Mouse (Mus musculus): ENCODE results near the gene Slc31a2. TPM values are rescaled to one million over a fixed set of nuclear protein-coding genes. Genes with fewer than 3 reads are reported as not detected.
"Not testable (repeated sequence)": the region's sequence is repeated elsewhere in the genome, so short reads cannot be mapped to it uniquely, and the experiment has no call there.

Gene Slc31a2
- polyA plus RNA-seq, 1 experiment from 2014 or later, result 10.8 TPM

DNA sequence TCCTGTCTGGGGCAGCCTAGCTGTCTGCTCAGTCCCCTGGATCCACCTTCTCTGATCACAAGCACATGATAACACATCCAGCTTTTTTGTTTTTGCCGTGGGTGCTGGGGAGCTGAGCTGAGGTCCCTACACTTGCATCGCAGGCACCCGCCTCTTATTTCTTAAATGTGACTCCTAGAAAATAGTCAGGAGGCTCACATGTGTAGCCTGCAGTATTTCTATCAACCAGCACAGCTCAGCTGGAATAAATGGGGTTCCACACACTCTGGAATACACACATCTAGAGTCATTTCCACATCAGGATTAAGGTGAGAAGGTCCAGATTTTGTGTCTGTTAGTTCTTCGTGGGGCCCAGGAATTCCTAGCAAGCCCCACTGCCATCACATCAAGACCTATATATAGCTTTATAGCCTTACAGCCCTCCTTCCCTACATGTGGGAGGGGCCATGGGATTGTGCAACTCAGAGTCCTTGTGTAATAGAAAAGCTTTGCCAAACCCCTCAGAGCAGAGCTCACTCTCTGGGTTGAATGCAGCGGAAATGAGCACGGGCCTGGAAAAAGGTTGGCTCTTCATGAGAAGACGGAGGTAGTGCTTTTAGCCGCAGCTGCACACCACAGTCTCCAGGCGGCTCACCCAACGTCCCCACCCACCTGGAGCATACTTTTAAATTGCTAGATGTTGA, 2.9 kb downstream of the Slc31a2 start:
- Histone ChIP-seq H3K4me1 (no peaks in the 10 kb centered on the region), H3K27ac (no peak overlapping the region), H3K27me3 (ENCODE audit: low read depth, poor library complexity, severe bottlenecking) (no peaks in the 10 kb centered on the region), H3K4me3 (no peak overlapping the region), H3K9me3 (replicated peaks) (no peaks in the 10 kb centered on the region), H3K36me3 (no peaks in the 10 kb centered on the region)
- no peak for DNase-seq (ENCODE audit: low spot score)
- 81% methylated on average over 10 of the region's 10 CpGs for WGBS

DNA sequence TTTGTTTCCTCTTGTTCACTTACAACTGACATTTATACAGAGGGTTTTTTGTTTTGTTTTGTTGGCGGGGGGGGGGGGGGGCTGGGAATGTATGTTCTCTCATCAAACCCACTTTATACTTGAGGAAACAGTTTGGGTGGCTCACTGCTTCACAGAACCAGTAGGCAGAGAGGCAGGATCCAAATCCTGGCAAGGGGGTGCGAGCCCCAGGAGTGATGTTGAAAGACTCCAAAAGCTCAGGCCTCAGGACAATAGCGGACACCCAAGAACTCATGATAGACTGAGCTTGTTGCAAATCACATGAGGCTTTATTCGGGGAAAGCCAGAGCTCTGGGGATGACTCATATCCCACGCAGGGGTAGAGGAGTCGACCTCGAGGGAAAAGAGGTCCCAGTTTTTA, 3.7 kb downstream of the Slc31a2 start:
- not testable (repeated sequence) for DNase-seq (ENCODE audit: low spot score); H3K36me3 ChIP-seq
- WGBS, result 78% methylated on average over 7 of the region's 7 CpGs

DNA sequence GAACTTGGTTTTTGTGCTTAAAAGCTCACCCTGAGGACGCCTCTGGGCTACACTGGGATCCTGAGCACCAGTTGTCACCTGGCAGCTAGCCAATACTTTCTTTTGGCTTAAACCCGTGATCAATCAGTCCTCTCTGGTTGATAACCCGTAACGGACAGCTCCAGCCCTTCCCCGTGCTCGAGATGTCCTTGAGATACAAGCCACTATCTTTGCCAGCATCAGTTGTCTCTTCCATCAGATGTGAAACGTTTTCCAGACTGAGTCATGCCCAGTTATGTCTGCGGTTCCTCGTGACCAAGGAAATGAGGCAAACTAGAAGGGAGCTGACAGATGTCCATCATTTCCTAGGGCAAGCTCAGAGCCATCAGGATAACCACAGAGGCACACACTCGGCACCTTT, 4.7 kb downstream of the Slc31a2 start:
- Histone ChIP-seq H3K27ac (no peak overlapping the region), H3K36me3 (no peaks in the 10 kb centered on the region), H3K27me3 (ENCODE audit: low read depth, poor library complexity, severe bottlenecking) (no peaks in the 10 kb centered on the region), H3K9me3 (replicated peaks) (no peaks in the 10 kb centered on the region), H3K4me3 (no peak overlapping the region), H3K4me1 (no peaks in the 10 kb centered on the region)
- no peak for DNase-seq (ENCODE audit: low spot score)
- 83% methylated on average over 10 of the region's 10 CpGs for WGBS

More for the DNA sequence above, 3.7 kb downstream of the Slc31a2 start:
- H3K27ac ChIP-seq; H3K4me1 ChIP-seq; H3K9me3 ChIP-seq (replicated peaks); H3K4me3 ChIP-seq; H3K27me3 ChIP-seq (ENCODE audit: low read depth, poor library complexity, severe bottlenecking): not testable (repeated sequence)

DNA sequence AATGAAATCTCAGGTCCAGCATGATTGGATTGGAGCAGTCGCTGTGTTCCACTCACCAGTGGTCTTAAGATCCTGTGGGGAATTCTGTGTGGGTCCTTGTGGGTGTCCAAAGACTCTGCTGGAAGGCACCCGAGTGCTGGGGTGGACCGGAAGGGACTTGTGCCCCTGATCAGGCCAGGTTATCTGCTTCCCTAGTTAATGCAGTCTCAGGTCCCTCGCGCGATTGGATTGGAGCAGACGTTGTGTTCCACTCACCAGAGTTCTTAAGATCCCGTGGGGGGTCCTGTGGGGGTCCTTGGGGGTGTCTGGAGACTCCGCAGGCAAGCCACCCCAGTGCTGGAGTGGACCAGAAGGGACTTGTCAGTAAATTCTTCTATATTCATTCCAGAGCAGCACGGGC, 10.3 kb downstream of the Slc31a2 start:
- H3K27ac ChIP-seq, result no peak overlapping the region
- 89% methylated on average over 10 of the region's 10 CpGs for WGBS
- H3K4me1 ChIP-seq, result no peaks in the 10 kb centered on the region
- DNase-seq (ENCODE audit: low spot score), result no peak
- no peaks in the 10 kb centered on the region for H3K36me3 ChIP-seq
- no peaks in the 10 kb centered on the region for H3K27me3 ChIP-seq (ENCODE audit: low read depth, poor library complexity, severe bottlenecking)
- no peak overlapping the region for H3K4me3 ChIP-seq
- no peaks in the 10 kb centered on the region for H3K9me3 ChIP-seq (replicated peaks)

DNA sequence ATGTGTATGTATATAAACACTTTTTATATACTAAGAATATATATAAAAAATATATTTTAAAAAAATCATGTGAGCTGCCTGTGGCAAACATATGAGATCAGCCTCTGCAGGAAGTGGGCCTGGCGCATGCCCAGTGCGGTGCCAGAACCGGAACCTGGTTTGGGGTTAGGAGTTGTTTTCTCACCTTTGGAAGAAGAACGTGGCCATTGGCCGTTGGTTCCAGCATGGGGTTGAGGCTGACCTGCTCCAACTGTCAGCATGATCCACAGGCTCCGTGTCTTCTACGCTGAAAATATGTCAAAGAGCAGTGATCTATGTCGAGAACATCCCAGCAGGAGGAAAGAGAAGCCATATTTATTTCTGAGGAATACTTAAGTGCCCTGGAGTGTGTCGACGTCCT, 11.6 kb downstream of the Slc31a2 start:
- H3K27ac ChIP-seq, result no peak overlapping the region
- 92% methylated on average over 10 of the region's 10 CpGs for WGBS
- no peak overlapping the region for H3K4me3 ChIP-seq
- no peak for DNase-seq (ENCODE audit: low spot score)
- H3K9me3 ChIP-seq (replicated peaks), result no peaks in the 10 kb centered on the region
- H3K4me1 ChIP-seq, result no peaks in the 10 kb centered on the region
- no peaks in the 10 kb centered on the region for H3K36me3 ChIP-seq
- no peaks in the 10 kb centered on the region for H3K27me3 ChIP-seq (ENCODE audit: low read depth, poor library complexity, severe bottlenecking)

DNA sequence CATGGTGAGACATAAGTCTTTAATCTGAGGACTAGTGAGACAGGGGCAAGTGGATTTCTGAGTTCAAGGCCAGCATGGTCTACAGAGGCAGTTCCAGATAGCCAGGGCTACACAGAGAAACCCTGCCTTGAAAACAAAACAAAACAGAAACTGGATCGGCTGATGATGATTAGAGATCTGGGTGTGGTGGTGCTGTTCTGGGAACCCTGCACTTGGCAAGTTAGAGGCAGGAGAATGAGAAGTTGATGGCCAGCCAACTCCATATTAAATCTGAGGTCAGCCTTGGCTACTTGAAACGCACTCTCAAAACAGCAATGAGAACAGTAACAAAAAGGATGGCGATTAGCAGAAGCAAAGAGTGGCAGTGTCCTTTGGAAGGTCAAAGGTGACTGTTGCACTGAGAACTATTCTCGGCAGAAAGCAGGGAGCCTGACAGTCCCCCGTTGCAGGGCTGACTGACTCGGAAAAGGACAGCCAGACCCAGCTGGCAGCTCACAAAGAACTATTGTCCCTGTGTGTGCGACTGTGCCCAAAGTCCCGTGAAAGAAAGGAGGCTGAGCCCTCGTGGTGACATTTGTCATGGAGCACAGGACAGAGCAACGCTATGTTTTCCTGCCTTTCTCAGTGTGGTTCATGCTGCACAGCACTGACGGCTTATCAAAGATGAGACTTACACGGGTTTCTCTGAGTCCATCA, 12.6 kb downstream of the Slc31a2 start:
- Histone ChIP-seq H3K27me3 (ENCODE audit: low read depth, poor library complexity, severe bottlenecking) (no peaks in the 10 kb centered on the region), H3K9me3 (replicated peaks) (no peaks in the 10 kb centered on the region), H3K4me1 (no peaks in the 10 kb centered on the region), H3K4me3 (no peak overlapping the region), H3K36me3 (no peaks in the 10 kb centered on the region), H3K27ac (no peak overlapping the region)
- DNase-seq (ENCODE audit: low spot score), result no peak
- 63% methylated on average over 12 of the region's 12 CpGs for WGBS

DNA sequence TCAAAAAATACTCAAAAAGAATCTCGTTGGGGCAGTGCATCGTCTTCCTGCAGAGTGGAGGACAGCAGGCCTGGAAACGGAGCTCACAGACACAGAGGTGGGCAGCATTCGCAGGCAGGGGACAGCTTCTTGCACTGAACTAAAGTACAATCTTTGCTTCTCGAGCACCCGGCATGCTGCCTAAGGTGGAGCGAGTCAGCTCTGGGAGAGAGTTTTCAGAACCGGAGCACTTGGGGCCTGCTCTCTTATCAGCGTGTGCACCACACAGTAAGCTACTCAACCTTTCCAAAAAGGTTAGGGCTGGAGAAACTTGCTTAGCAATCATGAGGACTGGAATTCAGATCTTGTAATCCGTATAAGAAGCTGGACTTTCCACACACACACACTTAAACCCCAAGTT, 14.3 kb downstream of the Slc31a2 start:
- H3K36me3 ChIP-seq, result no peaks in the 10 kb centered on the region
- DNase-seq (ENCODE audit: low spot score), result no peak
- no peaks in the 10 kb centered on the region for H3K9me3 ChIP-seq (replicated peaks)
- H3K4me1 ChIP-seq, result no peaks in the 10 kb centered on the region
- H3K27ac ChIP-seq, result no peak overlapping the region
- no peak overlapping the region for H3K4me3 ChIP-seq
- 87% methylated on average over 10 of the region's 10 CpGs for WGBS
- H3K27me3 ChIP-seq (ENCODE audit: low read depth, poor library complexity, severe bottlenecking), result no peaks in the 10 kb centered on the region

DNA sequence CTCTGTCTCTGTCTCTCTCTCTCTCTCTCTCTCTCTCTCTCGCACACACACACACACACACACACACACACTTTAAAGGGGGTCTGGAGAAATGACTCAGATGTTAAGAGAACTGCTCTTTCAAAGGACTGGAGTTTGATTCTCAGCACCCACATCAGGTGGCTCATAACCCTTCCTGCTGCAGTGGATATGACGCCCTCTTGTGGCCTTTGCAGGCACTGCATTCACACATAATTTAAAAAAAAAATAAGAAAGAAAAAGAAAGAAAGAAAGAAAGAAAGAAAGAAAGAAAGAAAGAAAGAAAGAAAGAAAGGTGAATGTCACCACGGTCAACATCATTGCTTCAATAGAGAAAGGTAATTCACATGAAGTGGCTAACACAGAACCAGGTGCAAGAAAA, 14.9 kb downstream of the Slc31a2 start:
- Histone ChIP-seq H3K27ac (no peak overlapping the region), H3K27me3 (ENCODE audit: low read depth, poor library complexity, severe bottlenecking) (no peaks in the 10 kb centered on the region), H3K4me3 (no peak overlapping the region), H3K36me3 (no peaks in the 10 kb centered on the region), H3K4me1 (no peaks in the 10 kb centered on the region), H3K9me3 (replicated peaks) (no peaks in the 10 kb centered on the region)
- WGBS, result 68% methylated on average over 3 of the region's 3 CpGs
- DNase-seq (ENCODE audit: low spot score), result no peak

DNA sequence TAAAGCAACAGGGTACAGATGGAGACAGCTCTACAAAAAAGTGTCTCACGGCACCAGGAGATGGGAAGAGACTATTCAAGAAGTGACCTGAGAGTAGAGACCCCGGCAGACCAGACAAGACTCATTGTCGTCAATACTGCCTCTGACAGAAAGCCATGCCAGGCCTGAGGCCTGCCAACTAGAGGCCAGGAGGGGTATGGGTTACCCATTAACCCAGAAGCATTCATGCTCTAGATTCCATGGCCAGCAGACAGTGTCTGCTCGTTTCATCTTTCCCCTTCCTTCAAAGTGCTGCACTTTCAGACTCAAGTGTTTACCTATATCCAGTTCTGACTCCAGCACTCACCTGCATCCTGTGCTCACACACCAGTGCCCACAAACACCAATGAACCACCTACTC, 15.7 kb downstream of the Slc31a2 start:
- Histone ChIP-seq H3K36me3 (no peaks in the 10 kb centered on the region), H3K4me1 (no peaks in the 10 kb centered on the region), H3K27ac (no peak overlapping the region), H3K9me3 (replicated peaks) (no peaks in the 10 kb centered on the region), H3K4me3 (no peak overlapping the region), H3K27me3 (ENCODE audit: low read depth, poor library complexity, severe bottlenecking) (no peaks in the 10 kb centered on the region)
- no peak for DNase-seq (ENCODE audit: low spot score)
- 84% methylated on average over 4 of the region's 4 CpGs for WGBS

DNA sequence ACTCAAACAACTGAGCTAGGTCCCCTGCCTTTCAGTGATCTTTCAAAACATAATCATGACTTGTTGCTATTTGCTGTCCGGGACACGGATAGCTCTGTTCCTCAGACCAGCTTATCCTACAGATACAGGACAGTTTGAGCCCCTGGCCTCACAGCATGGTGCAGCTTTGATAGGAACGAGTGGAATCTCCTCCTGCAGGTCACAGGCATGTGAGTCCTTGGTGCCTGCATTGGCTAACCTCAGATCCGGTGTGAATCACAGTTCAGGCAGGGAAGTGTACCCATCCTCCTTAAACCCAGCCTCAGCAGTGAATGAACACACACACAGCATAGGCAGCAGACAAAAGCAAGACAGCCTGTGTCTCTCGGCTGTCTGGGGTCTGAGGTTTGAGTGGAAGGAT, 19.0 kb downstream of the Slc31a2 start:
- 0 out of 2 replicates have a peak, but pooled peaks cover 3% of the 10 kb centered on the region for H3K4me1 ChIP-seq
- H3K9me3 ChIP-seq (replicated peaks), result no peaks in the 10 kb centered on the region
- DNase-seq (ENCODE audit: low spot score), result no peak
- no peaks in the 10 kb centered on the region for H3K36me3 ChIP-seq
- H3K27ac ChIP-seq, result no peak overlapping the region
- H3K4me3 ChIP-seq, result no peak overlapping the region
- WGBS, result 71% methylated on average over 5 of the region's 5 CpGs
- H3K27me3 ChIP-seq (ENCODE audit: low read depth, poor library complexity, severe bottlenecking), result no peaks in the 10 kb centered on the region

DNA sequence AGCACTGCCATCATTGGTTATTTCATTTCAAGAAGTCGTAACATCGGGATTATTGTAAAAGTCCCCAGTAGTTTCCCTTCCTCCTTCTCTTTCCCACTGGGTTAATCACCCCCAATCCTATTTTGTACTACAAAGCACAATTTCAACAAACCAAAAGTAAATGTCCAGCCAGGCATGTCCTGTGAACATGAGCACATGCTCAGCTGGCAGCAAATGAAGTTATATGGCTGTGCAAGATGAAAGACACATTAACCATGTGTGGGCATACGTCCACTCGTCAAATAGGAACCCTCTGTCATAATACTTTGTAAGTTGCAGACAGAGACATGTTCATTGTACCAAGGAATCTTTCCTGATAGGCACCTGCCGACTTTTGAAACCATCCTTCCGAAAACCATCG, 20.6 kb downstream of the Slc31a2 start:
- H3K27me3 ChIP-seq (ENCODE audit: low read depth, poor library complexity, severe bottlenecking), result no peaks in the 10 kb centered on the region
- no peak overlapping the region for H3K4me3 ChIP-seq
- no peak for DNase-seq (ENCODE audit: low spot score)
- H3K4me1 ChIP-seq, result peaks cover 17% of the 10 kb centered on the region
- 91% methylated on average over 7 of the region's 7 CpGs for WGBS
- H3K36me3 ChIP-seq, result no peaks in the 10 kb centered on the region
- H3K9me3 ChIP-seq (replicated peaks), result no peaks in the 10 kb centered on the region
- no peak overlapping the region for H3K27ac ChIP-seq

DNA sequence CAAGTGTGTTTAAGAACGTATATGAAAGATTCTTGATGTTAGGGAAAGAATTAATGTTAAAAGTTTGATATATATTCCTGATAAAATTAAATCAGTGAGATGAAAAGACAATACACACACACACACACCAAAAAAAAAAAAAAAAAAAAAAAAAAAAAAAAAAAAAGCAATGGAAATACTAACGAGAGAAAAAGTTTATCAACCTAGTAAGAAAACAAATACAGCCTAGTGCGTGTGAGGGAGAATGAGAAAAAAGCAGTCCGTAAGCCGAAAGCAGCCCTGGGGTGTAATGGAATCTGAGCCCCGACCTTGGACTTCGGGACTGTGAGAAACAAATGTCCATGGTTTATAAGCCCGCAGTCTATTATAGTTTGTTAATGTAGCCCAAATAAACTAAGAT, 23.2 kb downstream of the Slc31a2 start:
- no peaks in the 10 kb centered on the region for H3K27me3 ChIP-seq (ENCODE audit: low read depth, poor library complexity, severe bottlenecking)
- H3K4me3 ChIP-seq, result peak overlapping the region; percentile 84
- DNase-seq (ENCODE audit: low spot score), result no peak
- H3K36me3 ChIP-seq, result no peaks in the 10 kb centered on the region
- H3K27ac ChIP-seq, result no peak overlapping the region
- WGBS, result 82% methylated on average over 8 of the region's 8 CpGs
- H3K9me3 ChIP-seq (replicated peaks), result no peaks in the 10 kb centered on the region
- H3K4me1 ChIP-seq, result peaks cover 17% of the 10 kb centered on the region

DNA sequence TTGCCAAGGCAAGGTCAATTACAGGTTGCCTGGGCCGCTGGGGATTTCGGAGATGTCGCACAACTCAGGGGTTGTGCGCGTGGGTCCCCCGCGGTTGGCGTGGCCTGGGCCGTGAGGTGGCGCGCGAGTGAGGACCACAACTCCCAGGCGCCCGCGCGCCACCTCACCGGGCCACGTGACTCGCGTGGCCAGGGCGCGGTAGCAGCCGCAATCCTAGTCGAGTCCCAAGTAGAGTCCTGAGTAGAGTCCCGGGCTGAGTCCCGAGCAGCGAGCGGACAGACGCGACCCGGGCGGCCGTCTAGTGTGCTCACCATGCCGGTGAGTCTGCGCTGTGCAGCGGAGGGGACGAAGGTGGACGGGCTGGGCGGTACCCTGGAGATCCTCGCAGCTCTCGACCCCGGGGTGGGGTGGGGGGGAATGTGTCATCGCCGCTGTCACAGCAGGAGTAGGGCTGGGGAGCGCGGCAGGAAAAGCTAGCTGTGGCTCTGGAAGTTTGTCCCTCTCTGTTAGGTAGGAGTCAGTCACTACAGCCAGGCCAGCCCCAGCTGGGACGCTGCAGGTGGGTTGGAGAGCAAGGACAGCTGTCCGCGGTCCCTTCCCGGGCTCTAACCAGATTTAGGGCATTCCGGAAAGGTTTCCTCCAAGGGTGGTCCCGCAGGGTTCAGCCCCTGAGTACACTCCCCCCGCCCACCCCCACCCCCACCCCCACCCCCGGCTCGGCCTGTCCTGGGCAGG, 24.1 kb downstream of the Slc31a2 start:
- no peaks in the 10 kb centered on the region for H3K27me3 ChIP-seq (ENCODE audit: low read depth, poor library complexity, severe bottlenecking)
- peaks cover 17% of the 10 kb centered on the region for H3K4me1 ChIP-seq
- DNase-seq (ENCODE audit: low spot score), result peak; percentile 86
- H3K27ac ChIP-seq, result peak overlapping the region; percentile 80
- WGBS, result under 1% methylated on average over 54 of the region's 55 CpGs
- peak overlapping the region; percentile 84 for H3K4me3 ChIP-seq
- H3K36me3 ChIP-seq, result no peaks in the 10 kb centered on the region
- no peaks in the 10 kb centered on the region for H3K9me3 ChIP-seq (replicated peaks)

Measured in limb, embryonic 10.5 days (tissue).